Comparison of ENCODE assay signal across 23 mouse cellular contexts in the genomic region with DNA sequence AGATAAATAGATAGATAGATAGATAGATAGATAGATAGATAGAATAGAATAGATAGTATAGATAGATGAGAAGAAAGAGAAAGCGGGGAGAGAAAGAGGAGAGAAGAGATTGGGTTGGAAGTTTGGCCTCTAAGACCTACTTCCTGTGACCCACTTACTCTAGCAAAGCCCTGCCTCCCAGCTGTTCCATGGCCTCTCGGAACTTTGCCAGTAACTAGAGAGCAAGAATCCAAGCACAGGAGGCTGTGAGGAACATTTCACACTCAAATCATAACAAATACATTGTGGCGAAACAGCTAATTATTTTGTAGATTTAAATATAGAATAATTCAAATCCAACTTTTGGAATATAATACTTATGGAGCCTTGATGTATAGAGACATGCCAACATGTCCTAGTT.
"Had no signal": no experiment of that assay in that cellular context is flagged by ENCODE, and none has a peak within 500 bp of the region (broad histone marks: within the 10 kb centered on the region; RNA-seq: fewer than 3 reads in every experiment).

No protein-coding gene starts in this region.

- H3K27me3 ChIP-seq: limb, embryonic 12.5 days; limb, embryonic 15.5 days; midbrain, embryonic 13.5 days; neural tube, embryonic 13.5 days; stomach, embryonic 15.5 days had no signal

- ATAC-seq: inflammation-experienced regulatory T-cells, adult 6 months; intestine, embryonic 16.5 days; liver, postnatal 0 days; midbrain, embryonic 13.5 days; midbrain, embryonic 16.5 days had no signal

- H3K4me2 ChIP-seq: limb, embryonic 12.5 days; limb, embryonic 15.5 days; liver, embryonic 11.5 days; midbrain, embryonic 13.5 days; neural tube, embryonic 13.5 days; stomach, embryonic 15.5 days had no signal

- H3K36me3 ChIP-seq: limb, embryonic 12.5 days; limb, embryonic 15.5 days; midbrain, embryonic 10.5 days; midbrain, embryonic 13.5 days; neural tube, embryonic 13.5 days; stomach, embryonic 15.5 days had no signal

- H3K27ac ChIP-seq: limb, embryonic 12.5 days; limb, embryonic 15.5 days; liver, embryonic 14.5 days; midbrain, embryonic 10.5 days; midbrain, embryonic 13.5 days; neural tube, embryonic 13.5 days; stomach, embryonic 15.5 days had no signal

- H3K4me3 ChIP-seq: limb, embryonic 12.5 days; limb, embryonic 15.5 days; megakaryocyte, embryonic 14.5 days; midbrain, embryonic 10.5 days; midbrain, embryonic 13.5 days; myocyte; neural tube, embryonic 13.5 days; stomach, embryonic 15.5 days had no signal

- DNase-seq: kidney, adult 18-20 months; kidney, adult 9 months; kidney, postnatal 14 days; left cerebral cortex, postnatal 4 days; liver, postnatal 0 days; right cerebral cortex, adult 18-20 months; right cerebral cortex, postnatal 14 days; right cerebral cortex, postnatal 4 days; spleen, adult 18-20 months; thymus, postnatal 25 days had no signal

- H3K4me1 ChIP-seq: limb, embryonic 15.5 days; megakaryocyte, embryonic 14.5 days; midbrain, embryonic 13.5 days; neural tube, embryonic 13.5 days; stomach, embryonic 15.5 days had no signal

- H3K9ac ChIP-seq: limb, embryonic 12.5 days; limb, embryonic 15.5 days; liver, embryonic 14.5 days; liver, postnatal 0 days; midbrain, embryonic 13.5 days; neural tube, embryonic 13.5 days; stomach, embryonic 15.5 days had no signal

- H3K9me3 ChIP-seq: limb, embryonic 12.5 days; limb, embryonic 15.5 days; megakaryocyte, embryonic 14.5 days; midbrain, embryonic 10.5 days; midbrain, embryonic 13.5 days; neural tube, embryonic 13.5 days; stomach, embryonic 15.5 days had no signal
